Mouse (Mus musculus) heart, embryonic 15.5 days (tissue): ENCODE data around the gene Polg2. TPM values are rescaled to one million over a fixed set of nuclear protein-coding genes. Genes with fewer than 3 reads are reported as not detected.
A peak's percentile ranks its signal among the peaks of the same experiment; 100 is the strongest.
"Not testable (repeated sequence)": the region's sequence is repeated elsewhere in the genome, so short reads cannot be mapped to it uniquely, and the experiment has no call there.

ENCODE experiments used
- ATAC-seq: fragments of 200-750 bp; cut with Nextera tagmentation; replicated peaks from 2 replicates; pipeline ENCODE4 v1.8.0; 2017; ENCODE audit warnings: low read depth, moderate TSS enrichment; ENCODE audit not compliant: insufficient number of reproducible peaks, insufficient read depth, low FRiP score
- H3K27ac ChIP-seq: fragments of 300-500 bp; sonication (generic); 2 replicates; pipeline ENCODE4 v1.5.1; 2015; ENCODE audit warnings: mild to moderate bottlenecking, inconsistent platforms
- H3K27me3 ChIP-seq: fragments of 300-500 bp; sonication (generic); 2 replicates; pipeline ENCODE4 v1.6.1; 2015; ENCODE audit warnings: inconsistent platforms
- H3K36me3 ChIP-seq: fragments of 300-500 bp; sonication (generic); 2 replicates; pipeline ENCODE4 v1.6.1; 2015; ENCODE audit warnings: mild to moderate bottlenecking, inconsistent platforms
- H3K4me1 ChIP-seq: fragments of 300-500 bp; sonication (generic); replicated peaks from 2 replicates; pipeline ENCODE4 v1.6.1; 2015; ENCODE audit warnings: inconsistent platforms
- H3K4me2 ChIP-seq: fragments of 300-500 bp; sonication (generic); 2 replicates; pipeline ENCODE4 v1.6.1; 2015; ENCODE audit warnings: inconsistent platforms, mild to moderate bottlenecking, moderate library complexity
- H3K4me3 ChIP-seq: fragments of 300-500 bp; sonication (generic); 2 replicates; pipeline ENCODE4 v1.5.1; 2015; ENCODE audit warnings: mild to moderate bottlenecking, inconsistent platforms
- H3K9ac ChIP-seq: fragments of 300-500 bp; sonication (generic); 2 replicates; pipeline ENCODE4 v1.6.1; 2015; ENCODE audit warnings: mild to moderate bottlenecking, inconsistent platforms
- H3K9me3 ChIP-seq: fragments of 300-500 bp; sonication (generic); replicated peaks from 2 replicates; pipeline ENCODE4 v1.6.1; 2016; ENCODE audit warnings: inconsistent platforms
- WGBS: fragments of 180-500 bp; shearing (Covaris S2); methylation state at CpG from one replicate; pipeline ENCODE4 v1.1.7; 2015; ENCODE audit warnings: mixed read lengths; 5-methylcytosine and 5-hydroxymethylcytosine counted together
- polyA plus RNA-seq: library from polyadenylated mRNA; unstranded; fragments of >200 nt; fragmentation: Nextera tagmentation; extraction: Ambion mirVana; gene quantifications from 2 replicates; pipeline ENCODE4 v1.2.1, GENCODE M21; 2015

Polg2 gene
- polyA plus RNA-seq, 1 experiment from 2014 or later, result 6.6 TPM

DNA sequence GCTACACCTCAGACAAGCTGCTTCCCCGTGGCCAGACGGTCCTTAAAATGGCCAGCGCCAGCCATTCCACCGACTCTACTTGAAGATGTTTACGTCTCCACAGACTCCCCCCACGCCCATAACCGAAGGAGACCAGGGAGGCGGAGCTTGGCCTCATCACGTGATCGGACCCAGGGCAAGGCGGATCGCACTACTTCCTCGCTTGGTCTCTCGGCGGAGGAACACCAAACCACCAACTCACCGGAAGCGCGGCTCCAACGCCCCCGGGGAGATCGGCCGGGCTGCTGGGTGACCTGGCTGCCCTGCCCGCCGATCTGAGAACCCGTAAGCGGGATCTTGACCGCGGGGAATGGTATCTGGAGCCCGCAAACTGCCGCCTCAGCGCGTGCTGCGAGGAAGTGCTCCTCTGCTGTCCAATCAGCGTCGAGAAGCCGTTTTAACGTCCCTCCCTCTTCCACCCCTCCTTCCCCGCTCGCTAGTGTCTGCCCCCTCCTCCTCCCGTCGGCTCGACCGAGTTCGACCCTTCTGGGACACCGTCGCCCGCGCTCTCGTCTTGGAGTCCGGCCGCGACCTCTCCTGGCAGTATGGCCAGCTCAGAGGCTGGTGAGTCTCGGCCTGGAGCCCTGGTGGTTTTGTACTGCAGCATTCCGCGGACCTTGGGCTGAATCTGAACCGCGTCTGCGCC, 9.6 kb upstream of the Polg2 start, which contains the start of the genes Ddx5 and Cep95:
Ddx5 (minus strand) TSS at position 411 of the 685 bp plus-strand sequence.
Cep95 (plus strand) TSS at position 478 of the 685 bp plus-strand sequence.
- peak within 1 kb of the TSS; percentile 100 for H3K27ac ChIP-seq
- under 1% methylated on average over 58 of the region's 58 CpGs for WGBS
- peaks cover 38% of the 10 kb centered on the region for H3K36me3 ChIP-seq
- no peaks in the 10 kb centered on the region for H3K27me3 ChIP-seq
- H3K4me2 ChIP-seq, result peak within 1 kb of the TSS; percentile 73
- peak within 1 kb of the TSS; percentile 87 for H3K4me3 ChIP-seq
- H3K9ac ChIP-seq, result peak within 1 kb of the TSS; percentile 99
- H3K4me1 ChIP-seq, result peaks cover 21% of the 10 kb centered on the region
- ATAC-seq, result peak; percentile 91
- no peaks in the 10 kb centered on the region for H3K9me3 ChIP-seq

DNA sequence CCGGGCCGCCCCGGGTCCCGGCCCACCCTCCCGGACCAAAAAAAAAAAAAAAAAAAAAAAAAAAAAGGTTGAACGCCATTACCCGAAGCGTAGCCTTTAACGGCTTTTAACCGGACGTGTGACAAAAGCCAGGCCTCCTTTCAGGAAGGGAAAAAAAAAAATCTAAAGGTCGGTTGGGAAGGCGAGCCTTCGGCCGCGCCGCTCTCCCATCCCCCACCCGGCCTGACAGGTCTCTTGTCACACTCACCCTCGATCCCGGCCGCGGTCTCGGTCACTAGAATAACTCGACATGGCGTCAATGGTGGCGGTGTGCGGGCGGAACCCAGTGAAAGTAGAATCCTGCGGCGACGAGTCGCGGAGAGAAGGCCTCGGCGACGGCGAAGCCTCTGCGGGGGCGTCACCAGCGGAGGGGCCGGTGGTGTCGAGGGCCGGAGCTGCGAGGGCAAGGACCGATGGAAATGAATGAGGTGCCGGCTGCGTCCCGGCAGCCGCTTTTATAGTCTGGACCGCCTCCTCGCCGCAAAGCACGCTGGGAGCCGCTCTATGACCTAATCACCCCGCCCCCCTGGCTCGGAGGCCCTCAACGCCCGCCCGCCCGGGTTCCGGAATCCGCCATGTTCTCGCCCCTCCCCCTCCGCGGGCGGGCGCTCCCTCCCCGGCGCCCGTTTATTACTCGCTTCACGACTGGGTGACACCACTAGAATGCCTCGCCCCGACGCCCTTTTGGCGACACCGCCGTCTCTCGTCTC, 8.9 kb upstream of the Polg2 start:
- peak overlapping the region; percentile 73 for H3K4me2 ChIP-seq
- H3K9ac ChIP-seq, result peak overlapping the region; percentile 99
- peaks cover 21% of the 10 kb centered on the region for H3K4me1 ChIP-seq
- peaks cover 41% of the 10 kb centered on the region for H3K36me3 ChIP-seq
- peak overlapping the region; percentile 87 for H3K4me3 ChIP-seq
- H3K27ac ChIP-seq, result peak overlapping the region; percentile 100
- no peaks in the 10 kb centered on the region for H3K27me3 ChIP-seq
- no peaks in the 10 kb centered on the region for H3K9me3 ChIP-seq
- ATAC-seq, result peak; percentile 81
- WGBS, result under 1% methylated on average over 66 of the region's 79 CpGs

DNA sequence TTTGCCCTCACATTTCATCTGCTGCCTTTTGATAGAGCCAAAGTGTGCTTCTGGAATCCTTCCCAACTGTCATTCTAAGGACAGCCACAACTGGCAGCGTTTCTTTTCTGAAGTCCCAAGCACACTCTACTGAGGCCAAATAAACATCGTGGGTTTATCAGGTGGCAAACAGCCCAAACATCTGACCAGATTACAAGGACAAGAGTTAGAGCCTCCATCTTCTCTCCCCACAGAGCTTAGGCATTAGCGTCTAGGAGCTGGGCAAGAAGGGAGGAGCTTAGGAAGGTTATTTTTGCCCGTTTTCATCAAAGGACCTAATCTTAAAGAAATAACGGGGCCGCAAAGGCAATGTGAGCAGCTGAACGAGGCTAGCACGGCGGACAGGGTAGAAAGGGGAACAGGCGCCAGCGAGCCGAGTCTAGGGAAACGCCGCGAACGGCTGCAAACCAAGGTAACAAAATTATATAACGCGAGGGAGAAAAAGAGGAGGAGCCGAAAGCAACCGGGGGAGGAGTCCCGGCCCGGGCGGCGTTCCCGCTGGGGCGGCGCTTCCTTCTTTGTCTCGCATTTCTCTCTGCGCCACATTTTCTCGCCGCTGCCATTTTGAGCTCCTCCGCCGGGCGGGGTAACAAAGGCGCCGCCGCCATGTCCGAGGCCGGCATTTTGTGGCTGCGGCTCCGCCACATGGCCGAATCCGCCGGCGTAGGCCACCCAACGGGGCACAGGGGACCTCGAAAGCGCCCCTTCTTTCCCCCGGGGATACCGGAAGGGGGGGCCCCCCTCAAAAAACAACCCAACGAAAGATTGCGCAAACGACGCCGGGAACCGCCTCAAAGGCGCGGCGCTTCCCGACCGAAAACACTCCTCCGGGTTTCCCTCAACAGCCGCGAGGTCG, 8.0 kb upstream of the Polg2 start:
- no peaks in the 10 kb centered on the region for H3K27me3 ChIP-seq
- ATAC-seq, result peak; percentile 29
- H3K27ac ChIP-seq, result peak overlapping the region; percentile 100
- peak overlapping the region; percentile 60 for H3K4me2 ChIP-seq
- H3K9me3 ChIP-seq, result no peaks in the 10 kb centered on the region
- peaks cover 41% of the 10 kb centered on the region for H3K36me3 ChIP-seq
- H3K4me3 ChIP-seq, result peak overlapping the region; percentile 87
- whole genome bisulfite sequencing, result under 1% methylated on average over 64 of the region's 65 CpGs
- peaks cover 21% of the 10 kb centered on the region for H3K4me1 ChIP-seq
- H3K9ac ChIP-seq, result peak overlapping the region; percentile 99

DNA sequence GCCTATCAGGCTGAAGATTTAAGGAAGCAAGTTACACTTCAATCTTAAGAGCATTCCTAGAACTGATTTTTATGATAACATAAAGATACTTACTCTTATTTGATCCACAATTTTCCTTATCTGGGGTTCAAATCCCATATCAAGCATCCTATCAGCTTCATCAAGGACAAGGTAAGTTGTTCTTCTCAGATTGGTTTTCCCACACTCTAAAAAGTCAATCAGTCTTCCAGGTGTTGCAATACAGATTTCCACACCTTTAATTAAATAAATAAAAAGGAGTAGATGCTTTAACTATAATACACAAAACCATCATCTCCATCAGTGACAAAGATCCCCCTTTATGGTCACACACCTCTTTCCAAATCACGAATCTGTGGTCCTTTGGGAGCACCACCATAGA, 5.7 kb upstream of the Polg2 start:
- Histone ChIP-seq H3K9me3 (no peaks in the 10 kb centered on the region), H3K36me3 (peaks cover 58% of the 10 kb centered on the region), H3K27me3 (no peaks in the 10 kb centered on the region), H3K27ac (no peak overlapping the region), H3K9ac (no peak overlapping the region), H3K4me2 (no peak overlapping the region; the same call in 1 of the 2 replicates), H3K4me3 (no peak overlapping the region), H3K4me1 (peaks cover 20% of the 10 kb centered on the region)
- ATAC-seq, result no peak
- 68% methylated on average over 1 of the region's 1 CpGs for WGBS

DNA sequence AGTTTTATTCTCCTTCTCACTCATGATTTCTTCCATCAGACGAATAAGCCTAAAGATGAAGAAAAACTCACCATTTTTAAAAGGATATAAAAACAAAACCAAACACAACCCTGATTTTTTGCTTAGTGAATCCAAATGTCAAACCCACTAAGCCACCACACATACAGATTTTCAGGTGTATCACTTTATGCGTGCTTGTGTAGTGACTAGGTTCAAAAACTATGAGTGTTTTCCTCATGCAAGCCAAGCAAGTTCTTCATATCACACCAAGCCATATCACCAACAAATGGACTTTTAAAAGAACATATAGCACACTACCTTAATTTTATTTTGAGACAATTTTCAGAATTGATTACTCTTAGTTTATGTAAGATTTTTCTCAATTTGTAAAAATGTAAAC, 5.1 kb upstream of the Polg2 start:
- H3K36me3 ChIP-seq, result peaks cover 59% of the 10 kb centered on the region
- WGBS, result 81% methylated on average over 2 of the region's 2 CpGs
- no peak overlapping the region for H3K27ac ChIP-seq
- H3K27me3 ChIP-seq, result no peaks in the 10 kb centered on the region
- no peak overlapping the region for H3K4me3 ChIP-seq
- no peak overlapping the region for H3K9ac ChIP-seq
- ATAC-seq, result no peak
- no peaks in the 10 kb centered on the region for H3K9me3 ChIP-seq
- H3K4me1 ChIP-seq, result peaks cover 22% of the 10 kb centered on the region
- no peak overlapping the region for H3K4me2 ChIP-seq

DNA sequence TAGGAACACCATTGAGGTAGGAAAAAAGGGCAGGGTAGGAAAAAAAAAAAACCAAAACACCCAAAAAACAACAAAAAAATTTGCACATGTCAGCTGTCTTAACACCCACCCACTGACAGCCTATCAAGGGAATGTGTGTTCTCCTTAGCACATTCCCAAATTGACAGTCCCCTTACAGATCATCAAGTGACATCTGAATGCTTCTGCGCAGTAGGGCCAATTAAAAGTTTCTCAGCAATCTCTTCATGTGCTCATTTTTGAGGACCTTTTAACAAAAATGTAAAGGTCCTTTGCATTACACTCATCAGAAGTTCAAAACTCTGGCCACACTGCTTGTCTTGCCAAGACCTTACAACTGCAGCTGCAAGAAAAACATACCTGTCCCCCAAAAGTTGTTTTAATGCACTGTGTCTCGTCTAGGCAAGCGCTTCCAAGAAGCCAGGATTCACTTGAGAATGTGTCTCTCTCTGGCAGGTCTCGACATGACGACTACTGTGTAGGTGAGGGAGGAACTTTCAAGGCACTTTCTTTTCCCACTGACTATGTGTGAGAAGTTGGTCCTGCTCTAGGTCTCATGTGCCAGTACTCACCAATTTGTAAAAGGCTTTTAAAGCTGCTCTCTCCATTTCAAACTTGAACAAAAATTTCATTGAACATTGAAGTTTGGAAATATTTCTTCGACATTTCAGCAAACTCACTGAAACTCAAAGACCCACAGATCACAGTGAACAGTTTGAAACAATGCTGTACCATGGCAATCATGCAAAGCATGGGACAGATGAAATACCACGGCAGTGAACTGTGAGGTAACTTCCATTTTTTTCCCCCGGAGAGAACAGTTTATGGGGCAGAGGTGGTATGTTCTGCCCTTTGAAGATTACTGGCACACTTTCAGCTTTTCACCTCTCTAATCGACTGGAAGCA, 3.8 kb upstream of the Polg2 start:
- H3K4me1 ChIP-seq, result peaks cover 22% of the 10 kb centered on the region
- no peak for ATAC-seq
- H3K27me3 ChIP-seq, result no peaks in the 10 kb centered on the region
- H3K4me2 ChIP-seq, result no peak overlapping the region
- H3K9me3 ChIP-seq, result no peaks in the 10 kb centered on the region
- H3K9ac ChIP-seq, result no peak overlapping the region
- WGBS, result 75% methylated on average over 9 of the region's 9 CpGs
- peaks cover 59% of the 10 kb centered on the region for H3K36me3 ChIP-seq
- H3K27ac ChIP-seq, result no peak overlapping the region
- no peak overlapping the region for H3K4me3 ChIP-seq

DNA sequence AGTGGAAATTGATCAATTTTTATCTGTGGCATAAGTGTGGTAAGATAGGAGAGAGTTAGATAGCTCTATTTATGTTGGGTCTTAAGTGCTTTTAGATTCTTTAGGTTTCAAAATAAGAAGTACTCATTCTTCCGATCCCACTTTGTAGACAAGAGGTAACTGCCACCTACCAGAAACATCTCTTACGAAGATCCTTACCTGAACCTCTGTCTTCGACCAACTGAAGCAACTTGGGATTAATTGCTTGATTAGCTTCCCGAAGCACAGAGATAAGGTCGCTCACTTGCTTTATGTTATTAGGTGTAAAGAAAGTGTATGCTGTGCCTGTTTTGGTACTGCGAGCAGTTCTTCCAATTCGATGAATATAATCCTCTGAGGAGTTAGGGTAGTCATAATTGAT, 2.9 kb upstream of the Polg2 start:
- H3K27me3 ChIP-seq, H3K4me2 ChIP-seq, ATAC-seq, H3K9ac ChIP-seq, H3K27ac ChIP-seq, H3K4me3 ChIP-seq, H3K9me3 ChIP-seq: not testable (repeated sequence)
- WGBS, result 84% methylated on average over 7 of the region's 7 CpGs
- peaks cover 59% of the 10 kb centered on the region for H3K36me3 ChIP-seq
- peaks cover 25% of the 10 kb centered on the region for H3K4me1 ChIP-seq

DNA sequence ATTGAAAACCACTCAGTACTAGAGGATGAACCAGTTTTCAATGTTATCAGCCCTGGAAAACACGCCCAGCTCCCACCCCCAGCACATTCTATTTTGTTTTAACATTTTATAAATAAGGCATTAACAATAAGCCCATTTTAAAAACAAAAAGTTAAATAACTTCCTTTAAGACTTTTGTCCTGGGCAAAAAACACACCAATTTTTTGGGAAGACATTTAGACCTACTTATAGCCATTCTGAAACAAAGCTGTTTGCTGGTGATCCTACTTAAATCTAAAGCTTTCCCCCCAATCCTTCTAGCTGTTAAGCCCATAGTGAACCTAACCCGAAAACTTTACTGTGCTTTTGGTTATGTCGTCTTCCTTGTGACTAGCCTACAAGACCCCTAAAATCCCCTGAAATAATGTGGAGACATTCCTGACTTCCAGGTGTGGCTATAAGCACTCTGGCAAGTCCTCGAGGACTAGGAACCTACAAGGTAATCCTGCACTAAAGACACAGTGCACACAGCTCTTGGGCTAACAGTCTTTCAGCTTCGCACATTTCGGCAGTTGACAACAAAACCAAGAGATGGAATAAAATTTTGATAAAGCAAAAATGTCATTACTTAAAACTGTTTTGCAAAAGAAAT, 1.4 kb upstream of the Polg2 start:
- WGBS, result 79% methylated on average over 6 of the region's 6 CpGs
- H3K27me3 ChIP-seq, result no peaks in the 10 kb centered on the region
- no peaks in the 10 kb centered on the region for H3K9me3 ChIP-seq
- no peak overlapping the region for H3K4me2 ChIP-seq
- no peak for ATAC-seq
- H3K4me1 ChIP-seq, result peaks cover 16% of the 10 kb centered on the region
- no peak overlapping the region; the same call in 1 of the 2 replicates for H3K27ac ChIP-seq
- H3K4me3 ChIP-seq, result no peak overlapping the region
- H3K36me3 ChIP-seq, result peaks cover 61% of the 10 kb centered on the region
- H3K9ac ChIP-seq, result no peak overlapping the region

DNA sequence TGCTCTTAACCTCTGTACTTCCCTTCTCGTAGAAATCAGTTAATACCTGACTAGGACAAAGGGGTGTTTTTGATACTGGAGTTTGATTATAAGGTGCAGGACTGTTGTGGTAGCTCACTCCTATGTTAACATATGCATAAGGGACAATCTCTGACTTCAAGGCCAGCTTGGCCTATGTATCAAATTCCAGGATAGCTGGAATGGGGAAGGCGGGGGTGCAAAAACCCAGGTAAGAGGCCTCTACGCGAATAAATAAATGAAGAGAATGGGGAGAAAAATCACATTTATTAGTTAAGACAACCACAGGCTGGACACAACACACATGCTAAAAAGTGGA, 720 bp upstream of the Polg2 start:
- H3K9me3 ChIP-seq, result no peaks in the 10 kb centered on the region
- no peak for ATAC-seq
- 0 out of 2 replicates have a peak overlapping the region, but pooled peaks have one; percentile 29 for H3K9ac ChIP-seq
- peaks cover 59% of the 10 kb centered on the region for H3K36me3 ChIP-seq
- 65% methylated on average over 4 of the region's 4 CpGs for WGBS
- peak overlapping the region; percentile 80 for H3K4me3 ChIP-seq
- peaks cover 10% of the 10 kb centered on the region; the same call in 1 of the 2 replicates for H3K4me1 ChIP-seq
- peak overlapping the region; percentile 80; the same call in 1 of the 2 replicates for H3K4me2 ChIP-seq
- H3K27ac ChIP-seq, result peak overlapping the region; percentile 97
- H3K27me3 ChIP-seq, result no peaks in the 10 kb centered on the region
